Mouse (Mus musculus): ENCODE measurements around the gene Lbhd1.
A peak's percentile ranks its signal among the peaks of the same experiment; 100 is the strongest.
"Not testable (repeated sequence)": the region's sequence is repeated elsewhere in the genome, so short reads cannot be mapped to it uniquely, and the experiment has no call there.

Lbhd1 gene

GRCm38 (mm10) chr19:8871267-8872186, 12.0 kb upstream of the Lbhd1 start, which contains the start of gene Ubxn1:
Gene Ubxn1 (plus strand): TSS chr19:8871496.
- DNase-seq (ENCODE audit: low read depth, low spot score): peak; percentile 92

DNA sequence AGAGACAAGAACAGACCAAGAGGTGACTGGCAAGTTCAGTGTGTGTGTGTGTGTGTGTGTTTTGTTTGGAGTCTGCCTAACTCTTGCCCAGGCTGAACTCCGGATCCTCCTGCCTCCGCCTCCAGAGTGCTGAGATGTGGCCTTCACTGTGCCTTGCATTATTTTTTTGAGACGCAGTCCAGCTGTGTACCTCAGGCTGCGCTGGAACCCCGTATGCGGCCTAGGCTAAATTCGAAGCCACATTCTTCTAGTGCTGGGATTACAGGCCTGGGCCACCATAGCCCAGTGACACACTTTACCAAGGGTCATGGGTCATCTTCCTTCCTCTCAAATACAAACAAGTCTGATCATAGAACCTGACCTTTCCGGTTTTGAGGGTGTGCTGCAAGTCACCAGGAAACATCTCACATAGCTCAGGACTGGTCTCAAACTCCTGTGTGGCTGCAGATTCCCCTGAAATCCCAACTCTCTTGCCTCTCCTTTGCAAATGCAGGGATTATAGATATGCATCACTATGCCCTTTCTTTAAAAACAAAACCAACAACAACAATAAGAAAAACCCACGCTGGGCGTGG, 11.2 kb upstream of the Lbhd1 start:
- DNase-seq (ENCODE audit: low read depth, low spot score): no peak

GRCm38 (mm10) chr19:8875031-8875430, 8.5 kb upstream of the Lbhd1 start:
- DNase-seq (ENCODE audit: low read depth, low spot score): no peak

- DNase-seq (ENCODE audit: low read depth, low spot score): peak; percentile 80
These were observed 3.1 kb upstream of the Lbhd1 start, which contains the start of gene Uqcc3 for GRCm38 (mm10) chr19:8880311-8881033. Gene Uqcc3 (minus strand): TSS chr19:8880923.

- no peak for DNase-seq (ENCODE audit: low read depth, low spot score)
These were observed 2.5 kb upstream of the Lbhd1 start for GRCm38 (mm10) chr19:8881034-8881392.

- DNase-seq (ENCODE audit: low read depth, low spot score): no peak
These were observed 3.5 kb downstream of the Lbhd1 start for GRCm38 (mm10) chr19:8886916-8887584.

DNA sequence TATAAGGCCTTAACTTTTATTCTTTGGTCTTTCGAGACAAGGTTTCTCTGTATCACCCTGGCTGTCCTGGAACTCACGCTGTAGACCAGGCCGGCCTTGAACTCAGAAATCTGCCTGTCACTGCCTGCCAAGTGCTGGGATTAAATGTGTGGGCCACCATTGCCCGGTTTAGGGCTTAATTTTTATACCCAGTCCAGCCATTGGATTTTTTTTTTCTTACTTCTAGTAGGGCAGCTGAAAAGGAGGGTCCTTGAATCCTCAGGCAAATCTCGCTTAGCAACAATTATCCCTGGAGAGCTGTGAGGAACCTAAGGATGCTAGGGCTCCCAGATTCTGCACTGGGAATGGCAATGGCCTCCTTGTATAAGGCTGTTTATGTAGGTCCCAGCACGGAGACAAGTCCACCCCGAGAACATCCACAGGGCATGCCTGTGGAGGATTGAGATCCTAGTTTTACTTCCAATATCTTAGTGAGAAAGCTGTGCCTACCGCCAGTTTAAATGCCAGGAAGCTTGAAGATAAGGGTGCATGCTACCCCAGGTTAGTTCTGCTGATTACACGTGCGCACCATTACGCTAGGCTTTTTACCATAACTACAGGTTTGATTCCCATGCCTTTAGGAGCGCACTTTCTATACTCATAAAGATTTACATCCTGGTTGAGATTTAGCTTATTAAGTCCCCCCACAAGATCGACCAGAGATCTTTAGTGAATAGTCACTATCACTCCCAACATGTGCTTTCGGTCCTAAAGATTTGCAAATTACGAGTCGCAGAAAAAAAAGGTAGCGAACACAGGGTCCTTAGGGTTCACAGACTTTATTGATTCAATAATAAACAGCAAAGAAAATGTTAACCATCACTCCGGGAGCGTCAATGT, 4.3 kb downstream of the Lbhd1 start:
- DNase-seq (ENCODE audit: low read depth, low spot score): no peak

DNA sequence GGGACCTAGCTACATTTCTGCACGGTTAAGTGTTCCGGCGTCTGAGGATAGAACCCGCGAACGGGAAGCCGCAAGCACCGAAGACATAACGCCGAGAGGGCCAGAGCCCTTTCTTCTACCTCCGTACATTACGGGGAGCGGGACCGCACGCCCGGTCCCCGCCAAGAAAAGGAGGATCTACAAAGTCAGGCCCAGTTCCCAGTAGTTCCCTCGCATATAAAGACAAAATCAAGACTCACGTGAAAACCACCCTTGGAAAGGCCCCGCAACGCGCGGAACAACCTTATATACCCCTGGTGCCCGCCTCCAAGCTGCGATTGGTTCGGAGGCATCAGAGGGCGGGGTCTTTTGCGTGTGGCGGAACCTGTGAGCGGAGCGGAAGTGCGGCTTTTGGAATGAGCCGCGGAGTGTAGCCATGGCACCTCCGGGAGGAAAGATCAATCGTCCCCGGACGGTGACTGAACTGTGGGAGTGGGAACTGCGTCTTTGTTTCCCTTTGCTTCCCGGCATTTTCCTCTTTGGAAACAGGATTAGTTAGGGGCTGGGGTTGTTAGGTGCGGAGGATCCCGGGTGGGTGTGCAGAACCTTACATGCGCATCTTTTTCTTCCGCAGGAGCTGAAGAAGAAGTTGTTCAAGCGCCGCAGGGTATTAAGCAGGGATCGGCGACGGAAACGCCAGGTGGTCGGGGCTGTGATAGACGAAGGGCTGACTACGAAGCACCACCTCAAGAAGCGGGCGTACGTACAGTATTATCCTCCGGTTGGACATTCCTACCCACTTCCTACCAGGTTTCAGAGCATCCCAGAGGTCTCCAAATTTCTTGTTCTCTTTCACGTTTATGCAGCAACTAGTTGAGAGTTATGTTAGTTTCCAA, 5.2 kb downstream of the Lbhd1 start, which contains the start of the genes 1810009A15Rik and Gm49416:
Gene 1810009A15Rik, plus strand, starts transcription at position 343 of the 875 bp plus-strand sequence.
Gene Gm49416, plus strand, starts transcription at position 416 of the 875 bp plus-strand sequence.
- DNase-seq (ENCODE audit: low read depth, low spot score): peak; percentile 88

DNA sequence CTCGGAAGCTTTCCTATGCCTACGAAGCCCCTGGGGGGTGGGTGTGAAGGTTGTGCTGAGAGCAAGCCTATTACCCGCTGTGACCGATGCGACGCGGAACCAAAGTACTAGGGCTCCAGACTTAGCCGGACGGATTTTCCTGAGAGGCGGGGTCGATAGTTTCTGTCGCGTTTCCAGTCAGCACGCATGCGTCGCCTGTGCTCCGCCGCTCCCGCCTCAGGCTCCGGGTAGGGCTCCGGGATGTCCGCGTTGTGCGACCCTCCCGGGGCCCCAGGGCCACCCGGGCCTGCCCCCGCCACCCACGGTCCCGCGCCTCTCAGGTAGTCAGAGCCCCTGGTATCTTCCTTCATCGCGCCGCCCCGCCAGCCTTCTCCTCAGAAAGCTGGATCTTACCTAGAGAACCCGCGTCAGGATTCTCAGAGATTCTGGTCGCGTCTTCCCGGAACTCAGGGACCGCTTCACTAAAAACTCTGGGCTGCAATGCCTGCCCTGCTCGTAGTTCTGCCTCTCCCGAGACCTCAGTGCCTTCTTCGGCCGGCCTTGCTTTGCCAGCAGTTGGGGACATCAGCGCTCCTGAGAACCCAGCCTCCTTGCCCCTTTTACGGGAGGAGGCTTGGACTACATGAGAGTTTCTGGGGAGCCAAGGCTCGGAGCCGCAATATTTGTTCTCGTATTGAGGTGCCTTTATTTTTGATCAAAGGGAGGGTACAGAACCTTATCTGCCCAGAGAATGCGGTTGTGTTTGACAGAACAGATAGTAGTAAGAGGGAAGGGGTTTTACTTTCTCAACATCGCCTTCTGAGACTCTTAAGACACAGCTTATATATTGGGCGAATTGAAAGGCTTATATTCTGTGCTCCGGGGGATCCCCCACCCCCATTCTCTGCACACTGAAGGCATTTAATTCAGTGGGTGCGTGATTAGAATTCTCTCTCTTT, 9.6 kb downstream of the Lbhd1 start, which contains the start of gene Ints5:
Gene Ints5, plus strand, starts transcription at position 177 of the 938 bp plus-strand sequence.
- DNase-seq (ENCODE audit: low read depth, low spot score): peak; percentile 84

- DNase-seq (ENCODE audit: low read depth, low spot score): no peak
These were observed 11.9 kb downstream of the Lbhd1 start for GRCm38 (mm10) chr19:8895397-8895960.

GRCm38 (mm10) chr19:8896231-8896630, 12.7 kb downstream of the Lbhd1 start:
- not testable (repeated sequence) for DNase-seq (ENCODE audit: low read depth, low spot score)

DNA sequence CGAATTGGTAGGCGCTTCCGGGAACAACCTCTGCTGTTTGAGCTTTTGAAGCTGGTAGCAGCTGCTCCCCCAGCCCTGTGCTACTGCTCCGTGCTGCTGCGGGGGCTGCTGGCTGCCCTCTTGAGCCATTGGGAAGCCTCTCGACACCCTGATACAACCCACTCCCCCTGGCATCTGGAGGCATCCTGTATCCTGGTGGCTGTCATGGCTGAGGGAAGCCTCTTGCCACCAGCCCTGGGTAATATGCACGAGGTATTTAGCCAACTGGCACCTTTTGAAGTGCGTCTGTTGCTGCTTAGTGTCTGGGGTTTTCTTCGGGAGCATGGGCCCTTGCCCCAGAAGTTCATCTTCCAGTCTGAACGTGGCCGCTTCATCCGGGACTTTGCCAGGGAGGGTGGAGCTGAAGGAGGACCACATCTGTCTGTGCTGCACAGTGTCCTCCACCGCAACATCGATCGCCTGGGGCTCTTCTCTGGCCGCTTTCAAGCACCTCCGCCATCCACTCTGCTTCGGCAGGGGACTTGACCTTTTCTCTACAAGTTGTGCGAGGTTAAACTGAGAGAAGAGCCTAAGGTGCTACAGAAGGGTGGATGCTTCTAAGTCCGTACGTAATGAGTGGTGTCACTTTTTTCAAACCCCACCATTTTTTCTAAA, 13.8 kb downstream of the Lbhd1 start:
- not testable (repeated sequence) for DNase-seq (ENCODE audit: low read depth, low spot score)

DNA sequence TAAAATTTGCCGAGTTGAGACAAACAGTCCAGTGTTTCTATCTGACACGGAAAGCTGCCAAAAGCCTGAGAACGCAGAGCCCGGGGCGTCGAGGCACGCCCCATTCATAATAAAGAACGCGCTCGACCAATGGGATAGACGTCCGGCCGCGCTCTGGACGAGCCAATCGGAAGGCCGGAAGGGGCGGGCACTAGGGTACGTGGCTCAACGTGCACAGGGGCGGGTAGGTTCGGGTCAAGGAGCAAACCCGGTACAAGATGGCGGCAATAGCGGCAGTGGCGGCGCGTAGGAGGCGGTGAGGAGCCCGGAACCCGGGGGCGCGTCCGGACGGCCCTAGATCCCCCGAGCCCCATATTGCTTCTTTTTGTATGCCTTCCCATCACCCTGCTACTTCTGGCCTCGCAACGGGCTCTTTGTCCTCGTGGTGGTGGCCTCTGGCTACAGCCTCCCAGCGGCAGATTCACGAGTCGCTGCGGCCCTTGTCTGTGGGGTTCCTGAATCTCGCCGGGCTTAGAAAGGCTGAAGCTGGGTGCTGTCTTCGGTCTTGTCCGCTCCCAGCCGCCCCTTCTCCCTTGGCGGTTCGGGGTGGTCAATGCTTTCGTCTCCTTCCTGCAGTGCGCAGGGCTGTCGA, 14.4 kb downstream of the Lbhd1 start, which contains the start of gene Ganab:
Gene Ganab, plus strand, starts transcription at position 207 of the 631 bp plus-strand sequence.
- peak; percentile 93 for DNase-seq (ENCODE audit: low read depth, low spot score)

GRCm38 (mm10) chr19:8898576-8898975, 15.0 kb downstream of the Lbhd1 start:
- no peak for DNase-seq (ENCODE audit: low read depth, low spot score)

GRCm38 (mm10) chr19:8899079-8899478, 15.5 kb downstream of the Lbhd1 start:
- DNase-seq (ENCODE audit: low read depth, low spot score): no peak

DNA sequence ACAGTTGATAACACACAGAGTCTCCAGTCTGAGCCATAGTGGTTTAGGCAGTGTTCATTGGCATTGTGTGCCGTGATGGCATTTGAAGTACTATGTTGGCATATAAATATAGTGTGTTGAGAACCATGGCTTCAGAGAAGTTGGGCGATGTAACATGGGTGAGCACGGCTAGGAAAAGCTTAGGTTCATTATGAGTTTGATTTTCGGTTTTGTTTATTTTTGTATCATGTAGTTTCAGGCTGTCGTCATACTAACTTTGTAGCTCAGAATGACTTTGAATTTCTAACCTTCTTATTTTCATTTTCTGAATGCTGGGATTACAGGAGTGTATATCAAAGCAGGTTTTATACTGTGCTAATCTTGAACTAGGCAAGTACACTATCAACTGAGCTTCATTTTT, 19.9 kb downstream of the Lbhd1 start:
- DNase-seq (ENCODE audit: low read depth, low spot score): no peak

GRCm38 (mm10) chr19:8908531-8908930, 25.0 kb downstream of the Lbhd1 start:
- DNase-seq (ENCODE audit: low read depth, low spot score): no peak
